Mouse (Mus musculus): ENCODE results near the gene Ddx49.

DNA sequence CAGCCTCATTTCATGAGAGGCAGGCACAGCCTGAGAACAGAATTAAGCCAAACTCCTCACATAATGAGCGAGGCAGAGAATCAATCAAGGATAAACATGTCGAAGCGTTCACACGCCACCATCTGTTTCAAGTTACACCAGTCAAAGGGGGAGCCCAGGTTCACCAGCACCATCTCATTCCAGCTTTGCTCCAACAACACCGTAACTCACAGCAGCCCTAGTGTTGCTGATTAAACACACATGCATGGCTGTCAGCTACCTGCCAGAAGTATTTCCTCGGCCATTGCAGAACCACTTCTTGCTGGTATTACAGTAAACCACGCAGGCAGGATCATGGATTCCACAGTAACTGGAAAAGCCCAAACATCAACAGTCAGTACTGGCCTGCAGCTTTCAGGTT lies 40.8 kb upstream of the Ddx49 start:
- TF ChIP-seq CTCF (IDR thresholded peaks at IDR 0.05; ENCODE audit: low read depth, low read length) (no peak), POLR2A (IDR thresholded peaks at IDR 0.05; ENCODE audit: extremely low read depth, insufficient read depth, low read length) (no peak)

Measured in liver, adult 2 months (tissue).